Mouse (Mus musculus) monocyte, adult 5-6 weeks (primary cell): ENCODE data around the gene Sacm1l. TPM values are rescaled to one million over a fixed set of nuclear protein-coding genes. Genes with fewer than 3 reads are reported as not detected.

Experiments used
- ATAC-seq: fragments of 153-309, 156-312 bp; replicated peaks from 2 replicates; pipeline ENCODE4 v1.8.0; 2017; ENCODE audit warnings: mild to moderate bottlenecking; ENCODE audit not compliant: low TSS enrichment, insufficient number of reproducible peaks, severe bottlenecking, poor library complexity, low FRiP score
- total RNA-seq: library from RNA; stranded (forward); fragments of 200-1000, 200-491, 200-594 nt; gene quantifications from 3 replicates; pipeline ENCODE4 v1.2.3, GENCODE M21; 2017

Gene Sacm1l
- total RNA-seq, 1 experiment from 2014 or later, result 57.9 TPM

GRCm38 (mm10) chr9:123506270-123507146 lies 23.1 kb upstream of the Sacm1l start:
- no peak for ATAC-seq

GRCm38 (mm10) chr9:123507380-123507779 lies 22.2 kb upstream of the Sacm1l start:
- no peak for ATAC-seq

GRCm38 (mm10) chr9:123508986-123509385 lies 20.6 kb upstream of the Sacm1l start:
- ATAC-seq, result no peak

- ATAC-seq, result peak; percentile 76
Measured at GRCm38 (mm10) chr9:123509638-123510604, 19.6 kb upstream of the Sacm1l start.

- ATAC-seq, result no peak
Measured at GRCm38 (mm10) chr9:123510926-123511325, 18.6 kb upstream of the Sacm1l start.

- ATAC-seq, result no peak
Measured at GRCm38 (mm10) chr9:123512482-123512881, 17.1 kb upstream of the Sacm1l start.

GRCm38 (mm10) chr9:123515087-123515486 lies 14.5 kb upstream of the Sacm1l start:
- no peak for ATAC-seq

- no peak for ATAC-seq
Measured at GRCm38 (mm10) chr9:123516641-123517385, 12.7 kb upstream of the Sacm1l start.

- peak; percentile 78 for ATAC-seq
Measured at GRCm38 (mm10) chr9:123518969-123519894, 10.3 kb upstream of the Sacm1l start.

GRCm38 (mm10) chr9:123520735-123521134 lies 8.8 kb upstream of the Sacm1l start:
- ATAC-seq, result no peak

- no peak for ATAC-seq
Measured at GRCm38 (mm10) chr9:123523676-123524075, 5.9 kb upstream of the Sacm1l start.

GRCm38 (mm10) chr9:123525095-123525494 lies 4.5 kb upstream of the Sacm1l start:
- no peak for ATAC-seq

- no peak for ATAC-seq
Measured at GRCm38 (mm10) chr9:123526502-123526901, 3.1 kb upstream of the Sacm1l start.

- no peak for ATAC-seq
Measured at GRCm38 (mm10) chr9:123528087-123528925, 1.3 kb upstream of the Sacm1l start.

- peak; percentile 11; the same call in 1 of the 2 replicates for ATAC-seq
Measured at GRCm38 (mm10) chr9:123528926-123529295, 648 bp upstream of the Sacm1l start.

- ATAC-seq, result no peak
Measured at GRCm38 (mm10) chr9:123530158-123530475, 558 bp downstream of the Sacm1l start.

- no peak for ATAC-seq
Measured at GRCm38 (mm10) chr9:123530566-123531130, 1.1 kb downstream of the Sacm1l start.
